Mouse (Mus musculus) sigmoid colon, adult 10 weeks (tissue): ENCODE data around the gene Pgr15l. TPM values are rescaled to one million over a fixed set of nuclear protein-coding genes. Genes with fewer than 3 reads are reported as not detected.

ENCODE experiments used
- polyA plus RNA-seq: library from polyadenylated mRNA; stranded (reverse); fragments of 350-450 nt; fragmentation: Illumina TruSeq; extraction: RNeasy Lipid Tissue Mini Kit (QIAGEN cat#74804); gene quantifications from one replicate; pipeline ENCODE4 v1.2.3, GENCODE M21; 2014; ENCODE audit warnings: low read depth, low replicate concordance

Pgr15l gene
- not detected for polyA plus RNA-seq

DNA sequence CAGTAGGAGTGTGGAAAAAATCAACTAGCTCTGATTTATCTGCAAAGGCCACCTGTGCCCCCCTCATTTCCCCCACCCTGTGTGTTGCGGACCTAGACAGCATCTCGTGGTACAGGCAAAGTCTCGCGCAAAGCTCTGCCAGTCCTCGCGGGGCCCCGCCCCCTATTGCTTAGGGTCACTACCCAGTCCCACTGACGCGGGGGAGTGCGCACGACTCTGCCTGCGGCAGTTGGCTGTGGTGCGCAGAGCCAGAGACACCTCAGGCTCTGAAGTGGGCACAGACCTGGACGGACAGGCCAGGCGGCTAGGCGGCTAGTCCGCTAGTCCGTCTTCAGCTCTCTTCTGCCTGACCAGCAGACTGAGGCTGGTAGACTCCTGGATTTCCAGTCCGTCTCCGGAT lies at the start of gene Pgr15l:
Gene Pgr15l (plus strand): TSS at position 228 of the 400 bp plus-strand sequence.

